Mouse (Mus musculus): ENCODE measurements around the gene St3gal3.

The St3gal3 gene

GRCm38 (mm10) chr4:117984993-117985587, 149.6 kb downstream of the St3gal3 start:
- no peak for DNase-seq (ENCODE audit: low spot score in 2 of 2)

DNA sequence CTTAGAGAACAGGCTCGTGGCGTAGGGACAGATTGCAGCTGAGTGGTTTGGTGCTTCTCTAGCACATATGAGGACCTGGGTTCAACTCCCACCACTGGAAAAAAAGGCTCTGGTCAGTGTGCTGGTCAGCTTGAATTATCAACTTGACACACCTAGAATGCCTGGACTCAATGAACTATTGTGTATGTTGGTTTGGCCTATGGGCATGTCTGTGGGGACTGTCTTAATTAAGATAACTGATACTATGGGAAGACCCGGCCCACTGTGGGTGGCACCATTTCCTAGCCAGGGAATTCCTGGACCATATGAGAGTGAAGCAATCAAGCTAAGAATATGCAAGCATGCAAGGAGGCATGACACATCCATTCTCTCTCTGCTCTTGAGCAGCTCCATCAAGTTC, 150.5 kb downstream of the St3gal3 start:
- no peak for DNase-seq (ENCODE audit: low spot score in 2 of 2)

DNA sequence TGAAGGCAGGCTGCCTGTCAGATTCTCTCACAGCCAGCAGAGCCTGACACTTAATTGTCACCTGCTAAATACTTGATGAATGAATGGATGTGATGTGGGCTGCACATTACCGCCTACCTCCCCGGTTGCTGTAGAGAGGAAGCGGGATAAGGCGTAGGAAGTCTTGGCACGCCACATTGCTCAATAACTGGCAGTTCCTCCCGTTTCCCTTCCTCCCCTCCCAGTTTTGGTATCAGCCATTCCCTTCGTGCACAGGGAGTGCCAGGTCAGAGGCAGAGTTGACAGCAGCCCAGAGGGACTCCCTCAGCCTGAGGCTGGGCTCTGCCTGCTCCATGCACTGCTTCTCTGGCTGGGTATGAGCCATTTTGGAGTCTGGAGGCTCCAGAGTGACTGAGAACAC, 152.0 kb downstream of the St3gal3 start:
- peak; percentile 69 to 74 for DNase-seq (ENCODE audit: low spot score in 2 of 2)

DNA sequence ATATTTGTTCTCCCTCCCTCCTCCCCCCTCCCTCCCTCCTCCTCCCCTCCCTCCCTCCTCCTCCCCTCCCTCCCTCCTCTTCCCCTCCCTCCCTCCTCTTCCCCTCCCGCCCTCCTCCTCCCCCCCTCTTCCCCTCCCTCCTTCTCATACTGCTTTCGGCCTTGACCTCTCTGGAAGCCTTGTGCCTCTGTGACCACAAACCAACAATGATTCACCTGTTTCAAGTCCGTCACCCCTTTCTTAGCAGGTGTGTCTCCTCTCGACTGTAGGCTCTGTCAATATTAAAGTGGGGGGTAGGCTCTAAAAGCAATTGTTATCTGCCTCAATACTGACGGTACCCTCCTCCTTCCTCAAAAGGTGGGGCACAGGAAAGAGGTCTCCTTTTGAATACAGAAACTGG, 153.2 kb downstream of the St3gal3 start:
- DNase-seq (ENCODE audit: low spot score in 2 of 2), result no peak

DNA sequence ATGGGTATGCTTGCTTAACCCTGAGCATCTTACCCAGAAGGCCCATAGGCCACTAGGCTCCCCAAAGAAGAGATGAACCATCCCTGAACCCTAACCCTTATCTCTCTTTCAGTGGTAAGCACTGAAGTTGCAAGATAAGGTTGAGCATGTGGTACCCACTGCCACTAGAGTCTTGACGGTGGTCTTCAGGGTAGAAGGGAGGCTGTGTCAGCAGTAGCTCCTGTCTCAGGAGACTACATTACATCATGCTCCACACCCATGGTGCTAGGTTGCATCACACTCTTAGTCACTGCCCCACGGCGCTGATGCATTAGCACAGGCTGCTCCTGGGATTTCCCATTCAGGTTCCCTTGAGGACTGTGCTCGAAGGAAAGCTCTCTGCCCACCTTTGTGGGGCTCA, 154.6 kb downstream of the St3gal3 start:
- DNase-seq (ENCODE audit: low spot score in 2 of 2), result no peak

DNA sequence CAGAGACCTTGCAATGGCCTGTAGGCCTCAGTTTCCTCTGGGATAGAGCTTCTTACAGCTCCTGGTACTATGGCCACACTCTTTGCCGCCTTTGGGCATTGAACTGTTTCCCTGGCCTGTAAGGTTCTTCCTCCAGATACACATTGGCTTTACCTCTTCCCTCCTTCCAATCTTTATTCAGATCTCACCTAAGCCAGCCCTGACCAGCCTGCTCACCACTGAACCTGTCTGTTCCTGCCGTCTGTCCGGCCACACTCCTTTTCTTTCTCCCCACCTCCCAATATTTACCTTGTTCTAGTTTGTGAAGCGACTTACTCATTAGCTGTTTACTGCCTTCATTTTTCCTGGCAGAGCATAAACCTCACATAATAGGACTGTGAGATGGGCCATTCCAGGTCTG, 155.5 kb downstream of the St3gal3 start:
- DNase-seq (ENCODE audit: low spot score in 2 of 2), result no peak

DNA sequence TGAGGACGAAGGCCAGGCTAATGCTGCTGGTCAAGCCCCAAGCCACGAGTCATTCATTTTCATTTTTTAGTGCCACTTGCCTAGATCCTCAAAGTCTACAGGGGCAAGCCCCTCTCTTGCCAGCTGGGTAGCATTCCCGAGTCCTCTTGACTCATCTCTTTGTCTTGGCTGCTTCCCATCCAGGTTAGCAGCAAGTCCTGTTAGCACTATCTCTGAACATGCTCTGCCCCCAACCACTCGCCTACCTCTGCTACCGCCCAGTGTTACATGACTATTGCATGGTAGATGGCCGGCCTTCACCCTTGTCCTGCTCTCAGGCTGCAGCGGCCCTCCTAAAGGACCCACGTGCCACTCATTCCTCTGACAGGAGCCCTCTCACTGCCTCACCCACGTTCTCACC, 156.4 kb downstream of the St3gal3 start:
- no peak for DNase-seq (ENCODE audit: low spot score in 2 of 2)

DNA sequence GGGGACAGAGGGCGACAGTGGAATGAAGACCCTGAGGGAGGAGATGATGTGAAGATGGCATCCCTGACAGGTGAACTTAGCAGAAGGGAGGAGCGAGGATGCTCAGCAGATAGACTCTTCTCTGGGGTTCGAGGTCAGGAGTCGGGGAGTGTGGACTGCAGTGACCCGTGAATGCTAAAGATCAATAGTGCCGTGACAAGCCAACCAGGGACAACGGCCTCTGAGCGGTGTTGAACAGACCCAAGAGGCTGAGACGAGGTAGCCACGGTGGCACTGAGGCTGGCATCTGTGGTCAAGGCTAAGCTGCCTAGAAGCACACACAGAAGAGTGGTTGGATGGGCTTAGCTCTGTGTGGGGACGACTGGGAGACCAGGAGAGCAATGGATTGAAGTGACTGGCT, 156.9 kb downstream of the St3gal3 start:
- DNase-seq (ENCODE audit: low spot score in 2 of 2), result no peak

DNA sequence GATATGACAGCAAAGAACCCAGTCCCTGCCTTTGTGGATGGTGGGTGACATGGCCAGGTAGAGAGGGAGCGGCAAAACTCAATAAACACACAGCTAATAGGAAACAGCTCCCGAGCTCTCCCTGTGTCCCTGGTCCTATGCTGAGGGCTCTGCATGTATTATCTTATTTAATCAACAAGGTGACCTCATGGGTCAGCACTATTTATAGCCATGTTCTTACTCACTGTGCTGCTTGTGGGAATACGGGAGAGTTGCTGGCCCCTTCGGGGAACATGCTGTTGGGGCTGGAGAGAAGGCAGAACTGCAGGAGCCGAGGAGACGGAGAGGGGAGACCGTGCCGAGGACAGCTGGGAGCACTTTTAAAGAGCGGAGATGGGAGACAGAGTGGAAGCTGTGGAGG, 157.3 kb downstream of the St3gal3 start:
- DNase-seq (ENCODE audit: low spot score in 2 of 2), result no peak

GRCm38 (mm10) chr4:117975820-117976219, 158.9 kb downstream of the St3gal3 start:
- DNase-seq (ENCODE audit: low spot score in 2 of 2), result no peak

GRCm38 (mm10) chr4:117974719-117975118, 160.0 kb downstream of the St3gal3 start:
- no peak for DNase-seq (ENCODE audit: low spot score in 2 of 2)

- DNase-seq (ENCODE audit: low spot score in 2 of 2), result no peak
Measured at GRCm38 (mm10) chr4:117972999-117973398, 161.7 kb downstream of the St3gal3 start.

- no peak for DNase-seq (ENCODE audit: low spot score in 2 of 2)
Measured at GRCm38 (mm10) chr4:117964346-117965025, 170.2 kb downstream of the St3gal3 start.

DNA sequence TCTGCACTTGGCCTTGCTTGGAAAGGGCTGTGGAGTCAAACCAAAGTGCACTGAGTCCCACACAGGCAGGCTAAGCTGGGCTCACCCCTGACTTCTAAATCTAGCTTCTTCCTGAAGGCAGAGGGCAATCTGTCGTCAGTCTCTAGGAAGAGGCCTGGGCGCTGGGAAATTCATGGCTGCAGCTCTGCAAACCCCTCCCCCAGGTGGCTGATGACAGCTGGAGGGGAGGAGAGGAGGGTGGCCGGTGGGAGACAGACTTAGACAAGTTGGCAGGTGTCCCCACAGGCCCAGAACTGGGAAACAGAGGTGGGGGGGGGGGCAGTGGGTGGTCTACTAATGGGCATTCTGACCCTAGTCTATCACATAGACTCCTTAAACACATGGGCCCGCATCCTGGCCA, 177.2 kb downstream of the St3gal3 start:
- DNase-seq (ENCODE audit: low spot score in 2 of 2), result no peak

DNA sequence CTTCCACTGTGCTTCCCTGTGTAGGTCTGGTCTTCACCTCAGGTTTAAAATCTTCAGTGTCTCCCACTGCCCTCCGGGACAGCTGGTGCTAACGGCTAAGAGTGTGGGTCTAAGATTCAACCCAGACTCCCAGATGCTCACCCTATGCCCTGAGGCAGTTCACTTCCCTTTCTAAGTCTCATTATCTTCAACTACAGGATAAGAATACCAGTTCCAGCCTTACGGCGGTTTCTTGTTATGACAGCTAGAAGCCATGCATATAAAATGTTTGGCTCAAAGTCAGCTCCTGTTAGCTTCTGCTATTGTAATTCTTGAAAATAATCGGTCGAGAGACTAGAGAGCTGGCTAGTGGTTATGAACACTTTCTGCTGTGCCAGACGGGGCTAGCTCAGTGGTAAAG, 187.2 kb downstream of the St3gal3 start:
- DNase-seq (ENCODE audit: low spot score in 2 of 2), result no peak

DNA sequence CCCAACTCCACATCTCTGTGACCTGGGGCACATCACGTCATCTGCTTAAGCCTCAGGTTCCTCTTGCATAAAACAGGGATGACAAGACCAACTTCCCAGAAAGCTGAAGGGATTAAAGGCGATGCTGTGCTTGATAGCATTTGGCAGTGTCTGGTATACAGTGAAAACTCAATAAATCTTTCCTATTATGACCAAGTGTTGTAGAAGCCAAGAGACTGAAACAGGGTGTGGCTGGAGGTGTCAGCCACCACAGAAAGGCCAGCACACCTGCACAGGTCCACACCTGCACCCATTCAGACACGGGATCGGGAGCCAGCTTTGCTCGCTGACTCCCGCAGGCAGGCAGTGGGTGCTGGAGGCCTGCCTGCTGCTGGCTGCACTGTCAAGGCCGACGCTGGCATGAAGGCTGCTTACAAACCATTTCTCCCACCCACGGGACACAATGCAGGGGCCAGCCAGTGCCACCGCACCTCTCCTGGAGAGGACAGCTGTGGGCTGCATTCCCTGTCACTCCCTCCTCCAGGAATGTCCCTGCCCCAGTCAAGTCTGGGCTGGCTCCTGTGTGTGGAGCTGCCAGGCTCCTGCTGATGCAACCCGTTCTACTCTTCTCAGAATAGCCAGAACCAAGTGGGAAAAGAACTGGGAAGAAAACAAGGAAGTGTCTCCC, 187.9 kb downstream of the St3gal3 start:
- DNase-seq (ENCODE audit: low spot score in 2 of 2), result no peak

DNA sequence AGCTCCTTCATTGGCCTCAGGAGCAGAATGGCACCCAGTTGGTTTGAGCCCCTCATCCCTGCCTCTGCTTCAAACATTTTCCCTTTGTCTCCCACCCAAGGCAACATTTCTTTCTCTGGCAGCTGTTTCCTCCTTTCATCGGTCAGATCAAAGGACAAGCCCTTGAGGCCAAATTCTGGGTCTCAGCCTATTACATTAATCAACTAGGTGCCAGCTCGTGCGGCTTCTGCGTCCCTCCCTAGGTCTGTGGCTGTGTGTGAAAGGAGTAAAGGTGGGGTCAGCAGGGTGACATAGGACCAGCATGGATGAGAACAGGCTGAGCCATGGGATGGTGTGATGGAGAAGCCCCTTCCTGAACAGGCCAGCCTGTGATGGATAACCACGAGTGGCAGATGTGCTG, 191.4 kb downstream of the St3gal3 start:
- DNase-seq (ENCODE audit: low spot score in 2 of 2), result no peak

DNA sequence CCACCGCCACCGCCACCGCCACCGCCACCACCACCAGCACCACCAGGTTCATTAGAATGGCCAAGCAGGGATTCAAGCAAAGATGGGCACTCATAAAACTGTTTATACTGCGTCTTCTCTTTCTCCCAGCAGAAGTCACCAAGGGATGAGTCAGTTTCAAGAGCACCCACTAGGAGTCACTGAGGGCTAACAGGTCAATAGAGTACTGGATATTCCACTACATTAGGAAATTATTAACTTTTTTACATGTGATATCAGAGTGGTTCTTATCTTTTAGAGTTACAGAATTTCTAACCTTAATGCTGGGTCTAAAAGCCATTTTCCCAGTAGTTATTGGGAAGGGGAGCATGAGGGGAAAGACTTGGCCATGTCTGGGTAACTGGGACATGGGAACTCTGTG, 197.8 kb downstream of the St3gal3 start:
- DNase-seq (ENCODE audit: low spot score in 2 of 2), result no peak

- no peak for DNase-seq (ENCODE audit: low spot score in 2 of 2)
Measured at GRCm38 (mm10) chr4:117934081-117934480, 200.6 kb downstream of the St3gal3 start.

- no peak for DNase-seq (ENCODE audit: low spot score in 2 of 2)
Measured at GRCm38 (mm10) chr4:117933248-117933647, 201.5 kb downstream of the St3gal3 start.

DNA sequence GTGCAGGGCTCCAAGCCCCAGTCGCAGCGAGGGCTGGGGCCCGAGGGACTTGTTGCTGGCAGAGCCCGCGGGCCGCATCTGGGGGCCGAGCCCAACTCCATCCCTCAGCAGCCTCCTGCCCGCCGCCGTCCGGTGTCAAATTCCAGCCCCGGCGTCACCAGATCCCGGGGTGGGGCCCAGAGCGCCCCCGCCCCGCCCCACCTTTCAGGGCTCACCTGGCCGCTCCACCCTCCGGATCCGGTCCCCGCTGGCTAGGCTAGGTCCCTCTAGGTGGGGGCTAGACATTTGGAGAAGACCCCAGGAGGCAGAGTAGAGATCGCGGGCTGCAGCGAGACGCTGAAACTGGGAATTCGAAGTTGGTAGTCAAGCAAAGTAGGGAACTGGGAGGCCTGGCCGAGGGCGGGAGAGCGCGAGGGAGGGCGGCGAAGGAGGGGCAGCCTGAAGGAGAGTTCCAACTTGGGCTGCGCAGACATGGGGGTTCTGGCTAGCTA, 205.3 kb downstream of the St3gal3 start, which contains the start of gene Artn:
TSS of gene Artn (minus strand) at position 373 of the 491 bp plus-strand sequence.
- no peak for DNase-seq (ENCODE audit: low spot score in 2 of 2)

- DNase-seq (ENCODE audit: low spot score in 2 of 2), result peak; percentile 28 to 48
Measured at GRCm38 (mm10) chr4:117928699-117929241, 205.9 kb downstream of the St3gal3 start.

DNA sequence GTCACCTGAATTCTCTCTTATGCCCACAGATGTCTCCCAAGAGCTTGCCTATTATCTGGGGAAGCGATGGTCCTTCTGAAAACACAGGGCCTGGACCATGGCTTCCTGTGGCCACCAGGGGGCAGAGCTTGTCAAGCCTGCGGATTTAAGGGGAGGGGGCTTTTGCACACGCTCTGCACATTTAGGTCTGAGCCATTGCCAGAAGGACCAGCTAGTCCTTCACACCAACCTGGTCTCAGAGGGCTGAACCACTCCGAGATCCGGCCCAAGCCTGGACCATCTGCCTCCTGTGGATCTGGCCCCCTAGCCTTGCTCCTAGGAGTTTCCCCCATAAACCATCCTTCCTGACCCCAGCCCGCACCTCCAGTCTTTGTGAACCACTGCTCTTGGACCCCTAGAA, 206.5 kb downstream of the St3gal3 start:
- DNase-seq (ENCODE audit: low spot score in 2 of 2), result no peak

Data from heart, adult 9 months (tissue).